Mouse (Mus musculus) frontal cortex, adult 2 months (tissue): ENCODE results near the gene Ccdc86. TPM values are rescaled to one million over a fixed set of nuclear protein-coding genes. Genes with fewer than 3 reads are reported as not detected.

Source experiments
- DNase-seq, 2 experiments: peaks; one replicate each; pipeline ENCODE4 v3.0.0; 2022; ENCODE audit warnings: low spot score in 1 of 2; ENCODE audit errors: extremely low spot score in 1 of 2
- polyA plus RNA-seq: library from polyadenylated mRNA; depleted of rRNA; stranded (reverse); fragments of >200 nt; gene quantifications from 2 replicates; pipeline ENCODE4 v1.2.3, GENCODE M21; 2012

Ccdc86 gene
- polyA plus RNA-seq, 1 experiment, result 5.5 TPM

GRCm38 (mm10) chr19:10952021-10952939 is 3.2 kb upstream of the Ccdc86 start:
- DNase-seq, result peak in 1 of 2 experiments; percentile 58

- DNase-seq, result no peak
Observed at GRCm38 (mm10) chr19:10949558-10949957, 492 bp upstream of the Ccdc86 start.

GRCm38 (mm10) chr19:10948416-10948815 is 650 bp downstream of the Ccdc86 start:
- DNase-seq, result peak in 1 of 2 experiments; percentile 12

- DNase-seq, result no peak
Observed at GRCm38 (mm10) chr19:10947219-10947618, 1.8 kb downstream of the Ccdc86 start.

- no peak for DNase-seq
Observed at GRCm38 (mm10) chr19:10946506-10946905, 2.6 kb downstream of the Ccdc86 start.

GRCm38 (mm10) chr19:10943955-10944354 is 5.1 kb downstream of the Ccdc86 start:
- no peak for DNase-seq

- DNase-seq, result no peak
Observed at GRCm38 (mm10) chr19:10940801-10941457, 8.1 kb downstream of the Ccdc86 start.

GRCm38 (mm10) chr19:10940097-10940800 is 8.8 kb downstream of the Ccdc86 start:
- peak; percentile 43 to 72 for DNase-seq

- no peak for DNase-seq
Observed at GRCm38 (mm10) chr19:10938771-10939170, 10.3 kb downstream of the Ccdc86 start.

- no peak for DNase-seq
Observed at GRCm38 (mm10) chr19:10937110-10937563, 11.9 kb downstream of the Ccdc86 start, which contains the start of gene Ptgdr2. TSS of gene Ptgdr2 (plus strand) at chr19:10937160.

GRCm38 (mm10) chr19:10936077-10936476 is 13.0 kb downstream of the Ccdc86 start:
- no peak for DNase-seq

GRCm38 (mm10) chr19:10935029-10935428 is 14.0 kb downstream of the Ccdc86 start:
- peak in 1 of 2 experiments; percentile 25 for DNase-seq

- DNase-seq, result no peak
Observed at GRCm38 (mm10) chr19:10930641-10931040, 18.4 kb downstream of the Ccdc86 start.

- DNase-seq, result no peak
Observed at GRCm38 (mm10) chr19:10926666-10927065, 22.4 kb downstream of the Ccdc86 start.

GRCm38 (mm10) chr19:10926123-10926621 is 22.9 kb downstream of the Ccdc86 start:
- no peak for DNase-seq

- no peak for DNase-seq
Observed at GRCm38 (mm10) chr19:10924220-10924619, 24.8 kb downstream of the Ccdc86 start.

GRCm38 (mm10) chr19:10921058-10921457 is 28.0 kb downstream of the Ccdc86 start:
- no peak for DNase-seq

- DNase-seq, result no peak
Observed at GRCm38 (mm10) chr19:10920532-10920931, 28.5 kb downstream of the Ccdc86 start, which contains the start of gene Zp1. TSS of gene Zp1 (minus strand) at chr19:10920632.

GRCm38 (mm10) chr19:10918321-10918991 is 30.6 kb downstream of the Ccdc86 start:
- no peak for DNase-seq

- no peak for DNase-seq
Observed at GRCm38 (mm10) chr19:10916506-10916905, 32.6 kb downstream of the Ccdc86 start.
